Mouse (Mus musculus): ENCODE results near the gene Aldoc. TPM values are rescaled to one million over a fixed set of nuclear protein-coding genes. Genes with fewer than 3 reads are reported as not detected.
A peak's percentile ranks its signal among the peaks of the same experiment; 100 is the strongest.

Gene Aldoc
- polyA plus RNA-seq, 1 experiment = 1,301 TPM

- DNase-seq (ENCODE audit: extremely low spot score in 1 of 2, low spot score in 1 of 2) = no peak
These were observed 5.8 kb downstream of the Aldoc start for GRCm38 (mm10) chr11:78328512-78329056.

- DNase-seq (ENCODE audit: extremely low spot score in 1 of 2, low spot score in 1 of 2) = no peak
These were observed 9.9 kb downstream of the Aldoc start for GRCm38 (mm10) chr11:78332676-78333075.

GRCm38 (mm10) chr11:78333992-78334391 lies 11.2 kb downstream of the Aldoc start:
- DNase-seq (ENCODE audit: extremely low spot score in 1 of 2, low spot score in 1 of 2) = no peak

- DNase-seq (ENCODE audit: extremely low spot score in 1 of 2, low spot score in 1 of 2) = no peak
These were observed 14.3 kb downstream of the Aldoc start for GRCm38 (mm10) chr11:78337040-78337439.

GRCm38 (mm10) chr11:78341702-78342101 lies 18.9 kb downstream of the Aldoc start:
- DNase-seq (ENCODE audit: extremely low spot score in 1 of 2, low spot score in 1 of 2) = no peak

GRCm38 (mm10) chr11:78343381-78344327 lies 20.9 kb downstream of the Aldoc start, which contains the start of gene Unc119:
TSS of gene Unc119 (plus strand) at chr11:78343482.
- DNase-seq (ENCODE audit: extremely low spot score in 1 of 2, low spot score in 1 of 2) = peak in 1 of 2 experiments; percentile 71

- no peak for DNase-seq (ENCODE audit: extremely low spot score in 1 of 2, low spot score in 1 of 2)
These were observed 21.6 kb downstream of the Aldoc start for GRCm38 (mm10) chr11:78344328-78344889.

- no peak for DNase-seq (ENCODE audit: extremely low spot score in 1 of 2, low spot score in 1 of 2)
These were observed 22.3 kb downstream of the Aldoc start for GRCm38 (mm10) chr11:78344890-78345715.

GRCm38 (mm10) chr11:78345801-78346200 lies 23.0 kb downstream of the Aldoc start:
- no peak for DNase-seq (ENCODE audit: extremely low spot score in 1 of 2, low spot score in 1 of 2)

GRCm38 (mm10) chr11:78346326-78347069 lies 23.7 kb downstream of the Aldoc start:
- no peak for DNase-seq (ENCODE audit: extremely low spot score in 1 of 2, low spot score in 1 of 2)

- peak in 1 of 2 experiments; percentile 80 for DNase-seq (ENCODE audit: extremely low spot score in 1 of 2, low spot score in 1 of 2)
These were observed 24.4 kb downstream of the Aldoc start for GRCm38 (mm10) chr11:78347070-78347754.

- no peak for DNase-seq (ENCODE audit: extremely low spot score in 1 of 2, low spot score in 1 of 2)
These were observed 25.1 kb downstream of the Aldoc start for GRCm38 (mm10) chr11:78347908-78348307.

- DNase-seq (ENCODE audit: extremely low spot score in 1 of 2, low spot score in 1 of 2) = no peak
These were observed 25.7 kb downstream of the Aldoc start for GRCm38 (mm10) chr11:78348474-78348873.

GRCm38 (mm10) chr11:78349441-78350358 lies 26.9 kb downstream of the Aldoc start:
- DNase-seq (ENCODE audit: extremely low spot score in 1 of 2, low spot score in 1 of 2) = no peak

GRCm38 (mm10) chr11:78353081-78353480 lies 30.3 kb downstream of the Aldoc start:
- DNase-seq (ENCODE audit: extremely low spot score in 1 of 2, low spot score in 1 of 2) = no peak

GRCm38 (mm10) chr11:78354905-78355304 lies 32.1 kb downstream of the Aldoc start:
- no peak for DNase-seq (ENCODE audit: extremely low spot score in 1 of 2, low spot score in 1 of 2)

GRCm38 (mm10) chr11:78355471-78356238 lies 32.9 kb downstream of the Aldoc start:
- peak in 1 of 2 experiments; percentile 79 for DNase-seq (ENCODE audit: extremely low spot score in 1 of 2, low spot score in 1 of 2)
